Mouse (Mus musculus) cerebellum, adult (tissue): ENCODE data around the gene Nlrc3.

Experiments used
- ATAC-seq: cut with Nextera tagmentation; 2 replicates; pipeline ENCODE4 v1.9.2; 2017; ENCODE audit warnings: mild to moderate bottlenecking, moderate library complexity, mixed read lengths; ENCODE audit not compliant: insufficient number of reproducible peaks, low FRiP score, low TSS enrichment

Gene Nlrc3

GRCm38 (mm10) chr16:3933536-3933935 is 42.9 kb downstream of the Nlrc3 start:
- no peak for ATAC-seq

GRCm38 (mm10) chr16:3929151-3929550 is 47.3 kb downstream of the Nlrc3 start:
- no peak for ATAC-seq

GRCm38 (mm10) chr16:3928582-3928981 is 47.9 kb downstream of the Nlrc3 start:
- ATAC-seq: no peak

- no peak for ATAC-seq
Observed at GRCm38 (mm10) chr16:3923966-3924365, 52.5 kb downstream of the Nlrc3 start.

- no peak for ATAC-seq
Observed at GRCm38 (mm10) chr16:3923515-3923914, 52.9 kb downstream of the Nlrc3 start.

- no peak for ATAC-seq
Observed at GRCm38 (mm10) chr16:3920756-3921155, 55.7 kb downstream of the Nlrc3 start.

GRCm38 (mm10) chr16:3909118-3909517 is 67.3 kb downstream of the Nlrc3 start:
- ATAC-seq: no peak

GRCm38 (mm10) chr16:3908537-3909111 is 67.8 kb downstream of the Nlrc3 start, which contains the start of the genes 1700037C18Rik and Cluap1:
Gene 1700037C18Rik (minus strand): TSS chr16:3908689.
Gene Cluap1 (plus strand): TSS chr16:3908801.
- peak; percentile 96 for ATAC-seq

GRCm38 (mm10) chr16:3907471-3907870 is 69.0 kb downstream of the Nlrc3 start:
- no peak for ATAC-seq

GRCm38 (mm10) chr16:3896553-3896952 is 79.9 kb downstream of the Nlrc3 start:
- no peak for ATAC-seq

GRCm38 (mm10) chr16:3896046-3896445 is 80.4 kb downstream of the Nlrc3 start:
- ATAC-seq: no peak

- no peak for ATAC-seq
Observed at GRCm38 (mm10) chr16:3895173-3895792, 81.1 kb downstream of the Nlrc3 start.
